Mouse (Mus musculus): ENCODE measurements at regions not wholly inside any gene's neighbourhood (a gene's known extent, or its start where the extent isn't known, plus 50 kb on each side); places are given as distances from the start of the nearest gene placed in this dataset.
"Not testable (repeated sequence)": the region's sequence is repeated elsewhere in the genome, so short reads cannot be mapped to it uniquely, and the experiment has no call there.

GRCm38 (mm10) chr17:69563165-69563564 is 124.0 kb downstream of the Akain1 start:
- peak; percentile 81 for DNase-seq

DNA sequence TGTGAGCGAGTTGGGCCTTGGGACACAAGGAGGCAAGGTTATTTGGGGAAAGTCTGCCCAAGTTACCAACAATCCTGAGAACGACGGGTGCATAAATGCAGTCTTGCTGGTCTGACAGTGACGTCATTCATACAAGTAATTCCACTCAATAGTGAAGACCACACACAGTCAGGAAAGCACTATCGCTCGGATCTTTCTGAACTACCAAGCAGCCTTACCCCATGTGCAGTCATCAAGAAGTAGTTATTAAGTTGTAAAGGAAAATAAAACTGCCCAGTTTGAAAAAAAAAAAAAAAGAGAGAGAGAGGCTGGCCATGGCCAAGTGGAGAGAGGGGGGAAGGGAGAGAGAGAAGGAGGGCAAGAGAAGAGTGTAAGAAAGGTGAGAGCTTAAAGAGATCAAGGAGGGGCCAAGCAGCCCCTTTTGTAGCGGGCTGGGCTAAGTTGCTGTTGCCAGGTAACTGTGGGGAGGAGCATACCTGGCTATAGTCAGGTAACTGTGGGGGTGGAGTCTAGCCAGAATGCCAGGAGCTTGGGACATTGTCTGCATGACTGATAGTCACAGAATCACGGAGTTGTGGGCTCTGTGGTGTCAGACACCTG is 132.0 kb downstream of the Akain1 start:
- DNase-seq: not testable (repeated sequence)

DNA sequence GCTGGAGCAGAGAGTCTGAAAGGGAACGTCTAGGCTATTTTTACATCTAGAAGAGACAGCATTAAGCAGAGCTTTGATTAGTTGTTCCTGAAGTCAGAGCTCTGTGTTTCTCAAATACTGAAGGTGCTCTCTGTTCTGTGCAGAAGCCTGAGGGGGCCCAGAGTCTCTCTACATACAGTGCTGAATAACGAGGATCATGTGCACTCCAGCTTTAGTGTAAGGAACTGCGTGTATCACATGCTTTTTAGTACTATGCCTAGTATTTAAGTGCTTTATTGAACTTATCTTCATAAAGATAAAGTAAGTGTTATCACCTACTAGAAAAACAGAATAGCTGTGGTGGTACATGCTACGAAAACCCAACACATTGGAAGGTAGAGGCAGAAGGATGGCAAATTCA is 151.4 kb downstream of the Akain1 start:
- no peak for DNase-seq

- no peak for DNase-seq
Measured at GRCm38 (mm10) chr17:69597773-69598295, 158.7 kb downstream of the Akain1 start.

DNA sequence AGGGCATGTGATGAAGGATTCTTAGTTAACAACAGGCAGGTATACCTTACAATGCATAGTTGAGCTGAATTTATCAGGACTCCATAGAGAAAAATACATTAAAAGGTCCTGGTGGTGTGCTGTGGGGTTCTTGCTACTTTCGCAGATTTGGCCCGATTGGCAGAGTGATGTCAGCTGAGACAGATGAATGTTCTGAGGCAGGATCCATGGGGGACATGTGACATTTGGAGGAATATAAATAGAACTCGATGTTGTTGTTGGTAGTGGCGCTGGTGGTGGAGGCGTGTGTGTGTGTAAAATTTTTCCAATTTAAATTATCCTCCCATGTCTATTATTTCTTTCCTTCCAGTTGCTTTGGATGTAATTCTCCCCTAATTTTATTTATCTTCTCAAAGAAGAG is 159.3 kb downstream of the Akain1 start:
- no peak for DNase-seq

DNA sequence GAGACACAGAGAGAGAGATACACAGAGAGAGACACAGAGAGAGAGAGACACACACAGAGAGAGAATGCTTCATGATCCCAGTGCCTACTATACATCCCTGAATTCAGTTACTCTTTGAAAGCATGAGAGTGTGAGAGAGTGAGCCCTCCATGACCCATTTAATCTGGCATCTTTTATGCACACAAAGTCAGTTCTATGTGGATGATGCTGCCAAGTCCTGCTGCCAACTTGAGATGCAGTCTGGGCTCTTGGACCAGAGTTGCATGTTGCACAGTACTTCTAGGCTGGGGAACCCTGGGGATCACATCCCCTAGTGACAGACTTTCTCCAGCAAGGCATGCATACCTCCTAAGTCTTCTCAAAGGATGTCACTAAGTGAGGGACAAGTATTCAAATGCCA is 164.5 kb downstream of the Akain1 start:
- no peak for DNase-seq

DNA sequence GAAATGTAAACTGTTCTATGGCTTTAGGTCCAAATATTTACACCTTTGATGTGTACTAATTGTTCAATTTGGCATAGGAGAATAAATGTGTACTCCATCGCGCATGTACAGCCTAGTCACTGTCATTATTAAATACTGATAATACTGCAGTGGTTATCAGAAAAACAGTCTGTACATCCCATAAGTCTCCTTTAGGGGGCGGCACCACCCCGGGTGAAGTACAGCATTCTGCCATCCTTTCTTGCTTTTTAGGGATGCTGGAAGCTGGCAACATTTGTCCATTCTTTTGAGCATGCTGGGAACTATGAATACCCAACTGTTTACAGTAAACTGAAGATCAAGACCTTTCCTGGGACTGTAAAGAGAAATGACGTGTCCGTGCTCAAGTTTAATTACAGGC is 165.6 kb downstream of the Akain1 start:
- DNase-seq: peak; percentile 52

GRCm38 (mm10) chr17:69605458-69605857 is 166.3 kb downstream of the Akain1 start:
- DNase-seq: no peak

DNA sequence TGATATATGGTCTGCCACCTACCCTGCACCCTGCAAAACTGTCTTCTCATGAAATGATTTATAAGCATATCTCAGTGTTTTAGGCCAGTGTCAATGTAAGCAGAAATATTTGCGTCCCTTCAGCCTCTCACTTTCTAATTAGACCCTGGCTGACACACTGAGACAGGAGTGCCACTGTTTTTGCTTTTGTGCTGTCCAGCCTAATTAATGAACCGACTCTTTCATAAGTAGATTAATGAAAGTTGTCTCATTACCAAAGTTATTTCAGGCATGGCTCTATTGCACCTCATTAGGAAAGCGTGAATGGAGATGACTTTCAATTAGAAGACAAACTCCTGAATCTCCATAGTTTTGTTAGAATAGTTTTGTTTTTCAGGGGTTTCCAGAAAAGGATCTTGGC is 192.3 kb downstream of the Akain1 start:
- peak; percentile 86 for DNase-seq

- not testable (repeated sequence) for DNase-seq
Measured at GRCm38 (mm10) chr17:69650496-69650895, 211.4 kb downstream of the Akain1 start.

- no peak for DNase-seq
Measured at GRCm38 (mm10) chr17:69654586-69654985, 215.5 kb downstream of the Akain1 start.

- peak; percentile 9 for DNase-seq
Measured at GRCm38 (mm10) chr17:69672530-69672929, 233.4 kb downstream of the Akain1 start.

- DNase-seq: no peak
Measured at GRCm38 (mm10) chr17:69683091-69683490, 244.0 kb downstream of the Akain1 start.

- DNase-seq: peak; percentile 76
Measured at GRCm38 (mm10) chr17:69685625-69686257, 246.6 kb downstream of the Akain1 start.

GRCm38 (mm10) chr17:69686383-69686782 is 247.3 kb downstream of the Akain1 start:
- DNase-seq: peak; percentile 40

- DNase-seq: no peak
Measured at GRCm38 (mm10) chr17:69695341-69695740, 256.2 kb downstream of the Akain1 start.

DNA sequence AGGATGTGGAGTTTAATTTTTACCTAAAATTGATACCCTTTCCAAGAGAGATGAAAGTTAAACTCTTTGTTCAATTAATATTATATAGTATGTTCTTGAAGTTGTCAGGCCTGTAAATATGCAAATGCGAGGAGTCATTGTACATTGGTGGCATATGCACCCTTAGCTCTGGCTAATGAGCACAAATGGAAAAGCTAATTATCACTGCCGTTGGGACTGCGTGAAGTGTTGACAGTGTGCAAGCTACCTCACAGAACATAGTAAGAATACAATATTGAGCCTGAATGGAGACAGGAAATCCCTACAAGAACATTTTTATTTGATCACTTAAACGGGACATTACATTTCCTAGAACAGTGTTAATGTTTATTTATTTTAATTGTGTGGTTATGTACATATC is 241.5 kb upstream of the Dlgap1 start:
- no peak for DNase-seq

DNA sequence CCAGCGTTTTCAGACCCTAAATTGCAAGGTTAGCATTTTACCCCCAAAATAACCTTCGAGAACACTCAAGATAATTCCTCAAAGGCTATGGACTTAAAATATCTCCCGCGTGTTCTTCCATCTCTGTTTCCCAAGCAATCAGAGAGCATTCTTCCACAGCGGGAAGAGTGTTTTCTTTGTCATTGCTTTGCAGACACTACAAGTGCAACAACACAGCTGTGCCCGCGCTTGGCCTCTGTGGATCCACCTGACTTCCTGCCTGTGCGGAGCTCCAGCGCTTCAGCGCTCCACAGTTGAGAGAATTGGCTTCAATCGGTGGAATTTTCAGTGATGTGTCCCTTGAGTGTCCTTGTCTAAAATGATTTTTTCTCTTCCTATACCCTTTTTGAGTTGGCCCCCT is 235.9 kb upstream of the Dlgap1 start:
- DNase-seq: no peak

DNA sequence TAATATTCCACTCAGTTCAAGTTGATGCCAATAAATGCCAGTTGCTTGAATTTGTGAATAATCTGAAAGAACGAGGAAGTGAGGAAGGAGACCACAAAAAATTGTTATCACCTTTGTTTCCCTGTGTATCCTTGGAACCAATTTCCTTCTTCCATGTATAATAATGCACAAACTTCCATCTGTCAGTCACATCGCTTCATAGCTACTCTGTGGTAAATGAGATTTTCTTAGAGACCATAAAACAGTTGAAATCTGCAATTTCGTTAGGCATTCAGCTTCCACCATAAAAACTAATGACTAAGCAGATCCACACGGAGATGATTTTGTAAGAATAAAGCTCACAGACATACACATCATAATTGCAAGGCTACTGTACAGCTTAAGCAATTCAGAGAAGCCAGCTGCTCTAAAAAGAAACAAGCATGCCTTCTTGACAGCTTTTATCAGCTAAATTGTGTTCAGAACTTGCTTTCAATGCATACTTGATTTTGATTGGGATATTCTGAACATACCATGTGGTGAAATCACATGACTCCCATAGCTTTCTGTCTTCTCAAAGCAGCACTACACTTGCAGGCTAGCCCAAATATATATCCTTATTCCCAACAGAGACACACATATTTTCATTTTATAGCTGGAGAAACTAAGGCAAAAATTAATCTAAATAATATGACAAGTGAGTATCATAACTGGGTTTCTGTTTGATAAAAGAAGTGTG is 232.3 kb upstream of the Dlgap1 start:
- no peak for DNase-seq

GRCm38 (mm10) chr17:69769002-69769421 is 199.9 kb upstream of the Dlgap1 start:
- peak; percentile 4 for DNase-seq

DNA sequence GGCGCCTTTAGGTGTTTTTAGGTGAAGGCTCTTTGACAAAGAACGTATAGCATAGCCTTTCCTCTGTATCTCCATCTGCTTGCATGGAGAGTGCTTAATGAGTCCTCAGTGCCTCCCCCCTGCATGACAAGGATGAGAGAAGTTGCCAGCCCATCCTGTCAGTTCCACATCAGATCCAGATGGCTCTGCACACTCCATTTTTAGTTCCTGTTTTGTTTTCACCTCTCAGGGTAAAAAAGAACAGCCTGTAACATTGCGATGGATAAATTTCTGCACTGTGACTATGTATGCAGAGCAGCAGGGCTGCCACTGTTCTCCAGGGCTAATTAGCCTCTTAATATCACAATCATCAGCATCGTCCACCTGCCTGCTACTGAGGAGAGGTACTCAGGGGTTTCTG is 198.8 kb upstream of the Dlgap1 start:
- no peak for DNase-seq

DNA sequence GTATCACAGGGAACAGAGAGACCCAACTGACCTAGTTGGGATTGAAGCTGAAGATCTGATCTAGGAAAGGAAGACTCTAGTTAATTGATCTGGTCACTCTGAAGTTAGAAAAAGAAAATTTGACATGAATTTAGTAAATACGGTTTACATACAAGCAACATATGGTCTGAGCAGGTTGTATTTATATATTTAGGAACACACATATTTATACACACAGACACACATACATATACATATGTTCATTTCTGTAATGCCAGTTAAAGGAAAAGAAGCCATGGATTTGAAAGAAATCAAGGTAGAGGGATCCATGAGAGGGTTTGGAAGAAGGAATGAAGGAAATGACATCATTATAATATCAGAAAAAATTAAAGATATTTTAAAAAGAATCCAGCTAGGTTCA is 187.7 kb upstream of the Dlgap1 start:
- no peak for DNase-seq

GRCm38 (mm10) chr17:69786985-69787384 is 181.9 kb upstream of the Dlgap1 start:
- no peak for DNase-seq

DNA sequence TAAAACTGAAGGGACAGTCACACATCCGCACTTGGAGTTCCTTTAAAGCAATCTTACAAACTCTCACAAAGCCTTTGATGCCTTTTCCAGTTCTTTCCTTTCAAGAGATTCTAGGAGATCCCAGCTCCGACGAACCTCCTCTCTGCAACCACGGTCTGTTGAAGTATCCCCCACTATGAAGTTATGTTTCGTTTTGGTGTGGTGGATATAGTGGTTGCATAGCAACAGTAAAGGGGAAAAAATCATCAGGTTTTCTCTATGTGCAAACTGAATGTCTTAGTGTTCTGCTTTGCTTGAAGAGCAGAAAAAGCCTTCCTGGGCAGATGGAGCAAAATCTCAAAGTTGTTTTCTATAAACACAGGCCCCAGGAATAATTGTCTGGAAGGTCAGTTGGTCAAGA is 147.4 kb upstream of the Dlgap1 start:
- DNase-seq: no peak
